Mouse (Mus musculus): ENCODE results near the gene Rai14.

GRCm38 (mm10) chr15:10634176-10634575 lies 80.2 kb downstream of the Rai14 start:
- TF ChIP-seq CTCF (IDR thresholded peaks at IDR 0.05; ENCODE audit: borderline replicate concordance, control insufficient read depth, extremely low read depth, insufficient read depth, low read length, poor library complexity) (no peak), POLR2A (IDR thresholded peaks at IDR 0.05; ENCODE audit: control insufficient read depth, extremely low read depth, insufficient read depth, low read length, poor library complexity) (no peak)

Measured in thymus, adult 2 months (tissue).